Mouse (Mus musculus) midbrain, embryonic 10.5 days (tissue): ENCODE results near the gene Srsy. TPM values are rescaled to one million over a fixed set of nuclear protein-coding genes. Genes with fewer than 3 reads are reported as not detected.
"Not testable (repeated sequence)": the region's sequence is repeated elsewhere in the genome, so short reads cannot be mapped to it uniquely, and the experiment has no call there.

ENCODE experiments used
- DNase-seq: peaks from one replicate; pipeline ENCODE4 v3.0.0-alpha.2; 2017; ENCODE audit warnings: low spot score
- H3K27ac ChIP-seq: fragments of 300-500 bp; sonication (generic); replicated peaks from 2 replicates; pipeline ENCODE4 v1.5.1; 2016; ENCODE audit warnings: mild to moderate bottlenecking
- H3K27me3 ChIP-seq: fragments of 300-500 bp; sonication (generic); 2 replicates; pipeline ENCODE4 v1.6.1; 2016; ENCODE audit warnings: low read depth, mild to moderate bottlenecking; ENCODE audit not compliant: poor library complexity, severe bottlenecking
- H3K36me3 ChIP-seq: fragments of 300-500 bp; sonication (generic); 2 replicates; pipeline ENCODE4 v1.6.1; 2016; ENCODE audit warnings: mild to moderate bottlenecking, moderate library complexity
- H3K4me1 ChIP-seq: fragments of 300-500 bp; sonication (generic); 2 replicates; pipeline ENCODE4 v1.6.1; 2016
- H3K4me3 ChIP-seq: fragments of 300-500 bp; sonication (generic); 2 replicates; pipeline ENCODE4 v1.5.1; 2016; ENCODE audit warnings: mild to moderate bottlenecking, moderate library complexity
- H3K9me3 ChIP-seq: fragments of 300-500 bp; sonication (generic); replicated peaks from 2 replicates; pipeline ENCODE4 v1.6.1; 2016; ENCODE audit warnings: mild to moderate bottlenecking
- WGBS: fragments of 180-500 bp; shearing (Covaris S2); methylation state at CpG from one replicate; pipeline ENCODE4 v1.1.7; 2016; 5-methylcytosine and 5-hydroxymethylcytosine counted together
- polyA plus RNA-seq: library from polyadenylated mRNA; unstranded; fragments of >200 nt; fragmentation: Nextera tagmentation; extraction: Ambion mirVana; gene quantifications from 2 replicates; pipeline ENCODE4 v1.2.1, GENCODE M21; 2016

The Srsy gene
- not detected in 2 replicates for polyA plus RNA-seq

GRCm38 (mm10) chrY:17937230-17937629, at the start of gene Srsy:
TSS of gene Srsy (minus strand) at chrY:17937330.
- DNase-seq, H3K27ac ChIP-seq, H3K4me1 ChIP-seq, H3K4me3 ChIP-seq, H3K27me3 ChIP-seq, H3K36me3 ChIP-seq, H3K9me3 ChIP-seq: not testable (repeated sequence)
- no CpG with 5 or more reads among the region's 1 CpGs for WGBS

Other genes with a start within 250 kb of the Srsy start
- not detected in 2 replicates for gene Gm21904, start 91.1 kb downstream of the Srsy start, polyA plus RNA-seq
- not detected in 2 replicates for gene Gm20772, start 62.6 kb downstream of the Srsy start, polyA plus RNA-seq
- gene Gm20831, start 62.6 kb downstream of the Srsy start, polyA plus RNA-seq = not detected in 2 replicates
- gene Gm21764, start 124.5 kb upstream of the Srsy start, polyA plus RNA-seq = not detected in 2 replicates
- not detected in 2 replicates for gene Ssty1, start 151.8 kb upstream of the Srsy start, polyA plus RNA-seq